14 mouse cellular contexts compared by ENCODE assay signal in genomic region chr9:102758851-102759250, GRCm38 (mm10). TPM values are rescaled to one million over a fixed set of nuclear protein-coding genes. Genes with fewer than 3 reads are reported as not detected.
DNase-seq lines count a peak whose midpoint lies in the region; ATAC-seq and TF ChIP-seq lines count a peak whose summit lies in the region.
"Had no signal": no experiment of that assay in that cellular context is flagged by ENCODE, and none has a peak within 500 bp of the region (broad histone marks: within the 10 kb centered on the region; RNA-seq: fewer than 3 reads in every experiment).

No protein-coding gene starts in this region.

- no peak for TF ChIP-seq EP300 in heart, postnatal 0 days (IDR thresholded peaks at IDR 0.05; ENCODE audit: low read depth)
- TF ChIP-seq EP300 in lung, postnatal 0 days (IDR thresholded peaks at IDR 0.05), result peak; percentile 67

- TF ChIP-seq POLR2A in small intestine, adult 2 months (IDR thresholded peaks at IDR 0.05; ENCODE audit: low read depth, low read length), result no peak

- H3K9me3 ChIP-seq in heart, postnatal 0 days (replicated peaks; ENCODE audit: control insufficient read depth, low read length), result no peaks in the 10 kb centered on the region
- no peaks in the 10 kb centered on the region for H3K9me3 ChIP-seq in lung, postnatal 0 days (ENCODE audit: low read length)
- H3K9me3 ChIP-seq in intestine, embryonic 14.5 days (ENCODE audit: control insufficient read depth, low read length), result no peaks in the 10 kb centered on the region
- H3K9me3 ChIP-seq: midbrain, embryonic 12.5 days had no signal

- no peak overlapping the region for H3K4me2 ChIP-seq in heart, postnatal 0 days (ENCODE audit: low read depth, low read length)
- no peak overlapping the region for H3K4me2 ChIP-seq in lung, postnatal 0 days (replicated peaks; ENCODE audit: low read depth, low read length)
- H3K4me2 ChIP-seq in intestine, embryonic 14.5 days (ENCODE audit: low read length), result no peak overlapping the region
- H3K4me2 ChIP-seq: midbrain, embryonic 12.5 days had no signal

- 42% methylated on average over 1 of the region's 1 CpGs for WGBS in heart, postnatal 0 days
- WGBS in lung, postnatal 0 days, result 12% methylated on average over 1 of the region's 1 CpGs
- 18% methylated on average over 1 of the region's 1 CpGs for WGBS in intestine, embryonic 14.5 days
- 51% methylated on average over 1 of the region's 1 CpGs for WGBS in small intestine, adult 2 months

- ATAC-seq in heart, postnatal 0 days (ENCODE audit: insufficient read depth, low read depth), result no peak
- ATAC-seq in lung, postnatal 0 days, result peak; percentile 42; the same call in 1 of the 2 replicates
- ATAC-seq in intestine, embryonic 14.5 days (replicated peaks; ENCODE audit: low FRiP score, low TSS enrichment, low read depth), result no peak

- DNase-seq in heart, postnatal 0 days (ENCODE audit: low spot score), result no peak
- no peak for DNase-seq in heart, postnatal 10 days
- no peak for DNase-seq in lung, postnatal 0 days (ENCODE audit: low spot score)
- DNase-seq in lung, postnatal 36 days, result no peak
- DNase-seq in intestine, embryonic 14.5 days (ENCODE audit: low spot score), result no peak
- no peak for DNase-seq in urinary bladder, adult 2 months (ENCODE audit: low spot score)
- DNase-seq in left cerebral cortex, adult 9 months (ENCODE audit: low spot score in 2 of 2), result no peak
- DNase-seq: cerebellum, adult 2 months; gastrocnemius, postnatal 14 days; kidney, postnatal 14 days; left cerebral cortex, postnatal 4 days had no signal

- peaks cover 43% of the 10 kb centered on the region for H3K4me1 ChIP-seq in heart, postnatal 0 days (ENCODE audit: control insufficient read depth, insufficient read depth)
- peaks cover 15% of the 10 kb centered on the region; the same call in 1 of the 2 replicates for H3K4me1 ChIP-seq in lung, postnatal 0 days (ENCODE audit: insufficient read depth, low read depth, low read length)
- H3K4me1 ChIP-seq in intestine, embryonic 14.5 days (replicated peaks; ENCODE audit: control insufficient read depth, insufficient read depth, low read length), result peaks cover 48% of the 10 kb centered on the region
- peaks cover 7% of the 10 kb centered on the region for H3K4me1 ChIP-seq in small intestine, adult 2 months (ENCODE audit: control insufficient read depth, insufficient read depth, insufficient read length, low read length)

- H3K36me3 ChIP-seq in heart, postnatal 0 days (replicated peaks; ENCODE audit: control insufficient read depth, insufficient read depth, low read length), result no peaks in the 10 kb centered on the region
- H3K36me3 ChIP-seq in lung, postnatal 0 days (ENCODE audit: insufficient read depth, low read length), result no peaks in the 10 kb centered on the region
- H3K36me3 ChIP-seq in intestine, embryonic 14.5 days (ENCODE audit: control insufficient read depth, insufficient read depth, low read length), result no peaks in the 10 kb centered on the region
- no peaks in the 10 kb centered on the region for H3K36me3 ChIP-seq in small intestine, adult 2 months (ENCODE audit: control insufficient read depth, insufficient read depth, low read length)
- H3K36me3 ChIP-seq: midbrain, embryonic 12.5 days had no signal

- no peak overlapping the region for H3K9ac ChIP-seq in heart, postnatal 0 days (replicated peaks; ENCODE audit: low read depth, low read length)
- no peak overlapping the region for H3K9ac ChIP-seq in lung, postnatal 0 days (replicated peaks; ENCODE audit: low read depth)
- H3K9ac ChIP-seq in intestine, embryonic 14.5 days (ENCODE audit: low read length), result no peak overlapping the region
- H3K9ac ChIP-seq: midbrain, embryonic 12.5 days had no signal

- intact Hi-C loops in heart, postnatal 10 days (cut with DNase I), result no loop called here

- no peaks in the 10 kb centered on the region for H3K27me3 ChIP-seq in heart, postnatal 0 days (ENCODE audit: control insufficient read depth, insufficient read depth, low read length)
- H3K27me3 ChIP-seq in lung, postnatal 0 days (replicated peaks; ENCODE audit: insufficient read depth, low read length), result no peaks in the 10 kb centered on the region
- no peaks in the 10 kb centered on the region for H3K27me3 ChIP-seq in intestine, embryonic 14.5 days (replicated peaks; ENCODE audit: control insufficient read depth, insufficient read depth, low read length)
- no peaks in the 10 kb centered on the region for H3K27me3 ChIP-seq in small intestine, adult 2 months (ENCODE audit: control insufficient read depth, insufficient read depth, low read length)
- H3K27me3 ChIP-seq: midbrain, embryonic 12.5 days had no signal

- peak overlapping the region; percentile 86 for H3K27ac ChIP-seq in heart, postnatal 0 days (ENCODE audit: low read depth)
- H3K27ac ChIP-seq in lung, postnatal 0 days (ENCODE audit: low read length), result peak overlapping the region; percentile 84
- peak overlapping the region; percentile 76 for H3K27ac ChIP-seq in intestine, embryonic 14.5 days (ENCODE audit: low read depth)
- 0 out of 2 replicates have a peak overlapping the region, but pooled peaks have one; percentile 22 for H3K27ac ChIP-seq in small intestine, adult 2 months (ENCODE audit: insufficient read depth, low read depth, low read length)
- H3K27ac ChIP-seq: midbrain, embryonic 12.5 days had no signal

- no peak overlapping the region for H3K4me3 ChIP-seq in heart, postnatal 0 days (ENCODE audit: low read depth, low read length)
- H3K4me3 ChIP-seq in lung, postnatal 0 days (ENCODE audit: low read depth, low read length), result no peak overlapping the region
- H3K4me3 ChIP-seq in intestine, embryonic 14.5 days (ENCODE audit: low read depth, low read length), result no peak overlapping the region
- no peak overlapping the region for H3K4me3 ChIP-seq in small intestine, adult 2 months (ENCODE audit: low read depth, low read length)
- H3K4me3 ChIP-seq: erythroblast, embryonic 14.5 days; midbrain, embryonic 12.5 days had no signal

- no peak for TF ChIP-seq CTCF in heart, postnatal 0 days (IDR thresholded peaks at IDR 0.05; ENCODE audit: low read depth)
- no peak for TF ChIP-seq CTCF in lung, postnatal 0 days (IDR thresholded peaks at IDR 0.05)
- TF ChIP-seq CTCF in small intestine, adult 2 months (IDR thresholded peaks at IDR 0.05; ENCODE audit: extremely low read depth, insufficient read length, insufficient replicate concordance, low read depth, low read length), result no peak

RNA-seq across cellular contexts. Expression of gene Amotl2, which starts 42.4 kb away (rescaled TPM):
- 115 and 221 TPM in 2 replicates for total RNA-seq in heart, postnatal 0 days (2014; rRNA removed; ENCODE audit: low replicate concordance)
- polyA plus RNA-seq in heart, postnatal 0 days (2015; fragmentation: Nextera tagmentation; extraction: Ambion mirVana), result 25.3 and 26.0 TPM in 2 replicates
- 10 to 100 TPM; 79.2 to 90.2 TPM for total RNA-seq in heart, postnatal 10 days (2021)
- polyA plus RNA-seq in lung, postnatal 0 days (2015; fragmentation: Nextera tagmentation; extraction: Ambion mirVana), result 50.3 and 56.3 TPM in 2 replicates
- polyA plus RNA-seq in intestine, embryonic 14.5 days (2014; fragmentation: Nextera tagmentation; extraction: Ambion mirVana), result 29.3 and 33.6 TPM in 2 replicates
- 8.7 and 12.3 TPM in 2 replicates for polyA plus RNA-seq in small intestine, adult 2 months (2012; rRNA removed)
- 51.0 and 52.2 TPM in 2 replicates for polyA plus RNA-seq in urinary bladder, adult 2 months (2012; rRNA removed)

Comparison
In these comparisons a context has a peak if more than half of its experiments do, and no peak if none do; other contexts are left out.
1. H3K27ac ChIP-seq: peak in every context shown above with its lines; median percentile 86 in heart, postnatal 0 days; 84 in lung, postnatal 0 days; 76 in intestine, embryonic 14.5 days; 22 in small intestine, adult 2 months.